Mouse (Mus musculus): ENCODE measurements around the gene Mpp5.

GRCm38 (mm10) chr12:78862254-78862730, 113.6 kb downstream of the Mpp5 start:
- no peak for TF ChIP-seq CTCF (conservative IDR thresholded peaks at IDR 0.05; ENCODE audit: low read length)
- no peak for TF ChIP-seq POU5F1 (IDR thresholded peaks at IDR 0.05; ENCODE audit: borderline replicate concordance, low read length)
- no peak for TF ChIP-seq NANOG (IDR thresholded peaks at IDR 0.05; ENCODE audit: borderline replicate concordance, low read length)

Data from E14TG2a.4 (cell line).